Mouse (Mus musculus) testis, adult 2 months (tissue): ENCODE measurements around the gene Mxd3. TPM values are rescaled to one million over a fixed set of nuclear protein-coding genes. Genes with fewer than 3 reads are reported as not detected.

Source experiments
- H3K27ac ChIP-seq: fragments of 200-500 bp; 2 replicates; pipeline ENCODE4 v1.5.1; 2012; ENCODE audit warnings: low read depth, low read length; ENCODE audit not compliant: control insufficient read depth, insufficient read depth
- H3K27me3 ChIP-seq: fragments of 200-500 bp; 2 replicates; pipeline ENCODE4 v1.6.1; 2012; ENCODE audit warnings: mild to moderate bottlenecking, low read length, moderate library complexity; ENCODE audit not compliant: control insufficient read depth, insufficient read depth
- H3K36me3 ChIP-seq: fragments of 200-500 bp; 2 replicates; pipeline ENCODE4 v1.6.1; 2012; ENCODE audit warnings: mild to moderate bottlenecking, low read length; ENCODE audit not compliant: control insufficient read depth, insufficient read depth
- H3K4me1 ChIP-seq: fragments of 200-500 bp; 2 replicates; pipeline ENCODE4 v1.6.1; 2012; ENCODE audit warnings: low read length; ENCODE audit not compliant: control insufficient read depth, insufficient read depth
- H3K4me3 ChIP-seq: fragments of 200-500 bp; 2 replicates; pipeline ENCODE4 v1.5.1; 2012; ENCODE audit warnings: low read depth, mild to moderate bottlenecking, low read length, moderate library complexity, mixed read lengths; ENCODE audit not compliant: control insufficient read depth
- CTCF ChIP-seq: fragments of 200-500 bp; IDR thresholded peaks from 2 replicates; pipeline ENCODE4 v1.5.1; 2012; ENCODE audit warnings: low read depth, mild to moderate bottlenecking, inconsistent platforms, low read length, moderate library complexity; ENCODE audit not compliant: control insufficient read depth, insufficient read depth, insufficient replicate concordance
- POLR2A ChIP-seq: fragments of 200-500 bp; IDR thresholded peaks from 2 replicates; pipeline ENCODE4 v1.6.1; 2012; ENCODE audit warnings: low read depth, mild to moderate bottlenecking, inconsistent platforms, low read length, moderate library complexity; ENCODE audit not compliant: control insufficient read depth
- polyA plus RNA-seq: library from polyadenylated mRNA; depleted of rRNA; stranded (reverse); fragments of >200 nt; gene quantifications from 2 replicates; pipeline ENCODE4 v1.2.3, GENCODE M21; 2012; rRNA removed

Gene Mxd3
- polyA plus RNA-seq = 2.3 and 2.4 TPM in 2 replicates

DNA sequence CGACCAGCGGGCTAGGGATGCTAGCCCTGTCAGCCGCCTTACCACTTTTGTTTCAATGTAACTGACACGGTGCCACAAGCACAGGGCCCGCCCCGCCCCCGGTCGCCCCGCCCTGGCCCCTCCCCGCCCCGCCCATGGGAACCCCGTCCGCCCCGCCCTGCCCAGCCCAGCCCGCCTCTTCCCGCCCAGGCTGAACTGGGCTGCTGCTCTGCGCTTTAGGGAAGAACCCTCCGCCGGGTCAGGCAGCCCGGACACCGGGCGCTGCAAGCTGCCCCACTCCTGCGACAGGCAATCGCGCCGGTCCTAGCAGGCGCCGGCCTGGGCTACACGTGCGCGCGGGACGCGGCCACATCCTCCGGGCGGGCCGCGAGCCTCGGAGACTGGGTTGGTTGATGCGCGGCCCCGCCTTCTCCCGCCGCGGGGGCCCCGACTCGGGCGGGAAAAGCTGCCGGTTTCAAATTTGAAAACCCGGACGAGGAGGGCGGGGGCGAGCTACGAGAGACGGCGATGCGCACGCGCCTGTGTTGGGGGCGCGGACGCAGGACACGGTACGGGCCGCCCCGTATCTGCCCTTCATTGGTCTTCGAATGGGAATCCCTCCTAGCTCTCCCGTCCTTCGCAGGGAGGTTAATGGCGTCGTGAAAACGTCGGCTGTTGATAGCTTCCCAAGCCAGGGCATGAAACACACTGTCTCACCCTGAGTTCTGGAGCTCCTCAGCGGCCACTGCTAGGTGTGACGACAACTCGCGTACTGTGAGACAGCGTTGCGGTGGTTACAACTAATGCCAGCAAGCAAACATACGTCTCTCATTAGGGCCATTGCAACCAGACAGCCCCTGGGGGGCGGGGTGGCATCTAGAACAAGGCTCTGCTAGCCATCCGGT, at the start of gene Mxd3:
Gene Mxd3 (minus strand): TSS at position 141 of the 884 bp plus-strand sequence.
- Histone ChIP-seq H3K27ac (peak within 1 kb of the TSS; percentile 23), H3K4me1 (peaks cover 14% of the 10 kb centered on the region), H3K36me3 (no peaks in the 10 kb centered on the region), H3K4me3 (peak within 1 kb of the TSS; percentile 88), H3K27me3 (no peaks in the 10 kb centered on the region)
- TF ChIP-seq POLR2A (no peak; the same call in 1 of the 2 replicates), CTCF (no peak)

DNA sequence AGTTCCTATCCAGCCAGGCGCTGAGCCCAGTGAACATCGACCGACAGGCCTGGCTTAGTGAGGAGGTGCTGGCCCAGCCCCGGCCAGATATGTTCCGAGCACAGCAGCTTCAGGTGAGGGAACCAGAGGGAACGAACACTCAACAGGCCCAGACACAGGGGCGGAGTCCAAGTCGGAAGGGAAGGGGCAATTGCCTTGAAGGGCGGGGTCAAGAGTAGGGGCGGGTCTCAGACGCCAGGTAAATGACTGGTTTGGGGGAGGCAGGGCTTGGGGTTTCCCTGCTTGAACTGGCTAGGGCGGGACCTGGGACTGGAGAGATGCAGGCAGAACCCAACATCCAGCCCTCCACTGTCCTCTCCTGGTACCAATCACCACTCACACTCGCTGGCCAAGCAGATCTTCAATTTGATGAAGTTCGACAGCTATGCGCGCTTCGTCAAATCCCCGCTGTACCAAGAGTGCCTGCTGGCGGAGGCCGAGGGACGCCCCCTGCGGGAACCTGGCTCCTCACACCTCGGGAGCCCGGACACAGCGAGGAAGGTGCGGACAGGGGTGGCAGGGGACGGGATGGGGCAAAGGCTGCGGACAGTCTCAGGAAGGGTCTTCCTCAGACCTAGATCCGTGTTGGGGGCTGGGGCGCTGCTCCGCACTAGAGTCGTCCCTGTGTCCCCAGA, 49.4 kb upstream of the Mxd3 start:
- Histone ChIP-seq H3K4me3 (no peak overlapping the region; the same call in 1 of the 2 replicates), H3K36me3 (no peaks in the 10 kb centered on the region), H3K27me3 (no peaks in the 10 kb centered on the region), H3K27ac (no peak overlapping the region), H3K4me1 (peaks cover 7% of the 10 kb centered on the region; the same call in 1 of the 2 replicates)
- TF ChIP-seq POLR2A (no peak), CTCF (no peak)

DNA sequence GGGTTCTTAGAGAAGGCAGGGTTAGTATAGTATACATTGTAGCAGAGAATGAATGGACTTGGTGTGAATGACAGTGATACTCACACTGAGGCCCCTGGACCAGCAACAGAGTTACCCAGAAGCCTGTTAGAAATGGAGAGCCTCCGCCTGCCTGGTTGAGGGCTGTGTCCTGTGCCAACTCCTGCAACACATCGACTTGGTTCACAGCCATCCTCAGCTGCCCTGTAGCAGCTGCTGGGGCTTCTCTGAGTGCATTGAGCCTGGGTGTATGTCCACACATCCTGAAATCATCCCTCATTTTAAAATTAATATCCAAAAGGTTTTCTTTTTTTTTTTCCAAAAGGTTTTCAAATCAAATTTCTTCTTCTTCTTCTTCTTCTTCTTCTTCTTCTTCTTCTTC, 46.3 kb upstream of the Mxd3 start:
- H3K27me3 ChIP-seq = no peaks in the 10 kb centered on the region
- no peak overlapping the region for H3K27ac ChIP-seq
- peaks cover 7% of the 10 kb centered on the region; the same call in 1 of the 2 replicates for H3K4me1 ChIP-seq

DNA sequence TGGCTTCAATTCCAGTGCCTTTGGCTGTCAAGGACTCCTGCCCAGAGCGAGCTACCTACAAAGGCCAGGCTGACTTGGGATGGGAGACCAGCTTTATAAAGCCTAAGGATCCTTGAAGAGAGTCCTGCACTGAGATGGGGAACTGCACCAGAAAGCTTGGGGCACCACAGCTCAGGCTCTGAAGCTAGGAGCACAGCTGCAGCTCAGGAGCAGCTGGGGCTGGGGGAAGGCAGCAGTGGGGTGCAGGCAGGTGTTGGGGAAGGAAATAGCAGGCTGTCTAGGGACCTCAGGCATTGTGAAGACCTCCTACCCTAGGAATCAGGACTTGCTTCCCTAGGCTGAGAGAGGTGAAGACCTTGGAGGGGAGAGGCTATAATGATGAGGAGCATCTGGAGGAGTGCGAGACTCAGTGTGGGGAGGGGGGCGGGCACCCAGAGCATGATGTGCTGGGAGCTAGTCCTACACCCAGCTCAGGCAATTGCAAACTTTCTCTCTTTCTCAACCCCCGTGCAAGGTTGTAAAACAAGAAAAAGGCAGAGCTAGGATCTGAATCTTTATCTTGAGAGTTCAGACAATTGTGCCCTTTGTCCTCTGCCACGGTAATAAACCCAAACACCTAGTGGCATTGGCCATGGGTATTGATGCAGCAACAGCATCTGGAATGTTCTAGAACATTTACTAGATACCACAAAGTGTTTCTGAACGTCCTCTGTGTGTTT, 44.7 kb upstream of the Mxd3 start:
- H3K4me1 ChIP-seq = peaks cover 7% of the 10 kb centered on the region; the same call in 1 of the 2 replicates
- H3K36me3 ChIP-seq = no peaks in the 10 kb centered on the region
- TF ChIP-seq CTCF = no peak
- no peak for TF ChIP-seq POLR2A
- no peaks in the 10 kb centered on the region for H3K27me3 ChIP-seq
- H3K4me3 ChIP-seq = no peak overlapping the region
- H3K27ac ChIP-seq = no peak overlapping the region

More for the DNA sequence above, 46.3 kb upstream of the Mxd3 start:
- Histone ChIP-seq H3K36me3 (no peaks in the 10 kb centered on the region), H3K4me3 (no peak overlapping the region)
- no peak for TF ChIP-seq CTCF
- no peak for TF ChIP-seq POLR2A

DNA sequence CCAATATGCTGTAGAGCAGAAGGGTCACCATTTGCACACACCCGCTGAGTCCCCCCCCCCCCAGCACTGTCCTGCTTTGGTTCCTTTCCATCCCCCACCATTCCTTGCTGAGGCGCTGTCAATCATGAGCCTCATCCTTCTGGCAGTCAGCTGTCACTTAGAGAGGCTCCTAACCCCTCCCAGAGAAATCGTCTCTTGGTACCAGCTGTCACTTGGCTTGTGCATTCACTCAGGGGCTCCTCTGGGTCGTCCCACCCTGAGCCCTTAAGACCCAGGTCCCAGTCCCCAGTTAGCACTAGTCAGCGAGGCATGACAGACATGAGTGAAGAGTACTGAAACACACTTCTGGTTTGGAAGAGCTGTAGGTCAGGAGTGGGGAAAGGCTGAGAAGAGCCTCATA, 42.1 kb upstream of the Mxd3 start:
- Histone ChIP-seq H3K4me3 (no peak overlapping the region), H3K27me3 (no peaks in the 10 kb centered on the region), H3K4me1 (no peaks in the 10 kb centered on the region), H3K36me3 (no peaks in the 10 kb centered on the region), H3K27ac (no peak overlapping the region)
- TF ChIP-seq CTCF (no peak), POLR2A (no peak)

DNA sequence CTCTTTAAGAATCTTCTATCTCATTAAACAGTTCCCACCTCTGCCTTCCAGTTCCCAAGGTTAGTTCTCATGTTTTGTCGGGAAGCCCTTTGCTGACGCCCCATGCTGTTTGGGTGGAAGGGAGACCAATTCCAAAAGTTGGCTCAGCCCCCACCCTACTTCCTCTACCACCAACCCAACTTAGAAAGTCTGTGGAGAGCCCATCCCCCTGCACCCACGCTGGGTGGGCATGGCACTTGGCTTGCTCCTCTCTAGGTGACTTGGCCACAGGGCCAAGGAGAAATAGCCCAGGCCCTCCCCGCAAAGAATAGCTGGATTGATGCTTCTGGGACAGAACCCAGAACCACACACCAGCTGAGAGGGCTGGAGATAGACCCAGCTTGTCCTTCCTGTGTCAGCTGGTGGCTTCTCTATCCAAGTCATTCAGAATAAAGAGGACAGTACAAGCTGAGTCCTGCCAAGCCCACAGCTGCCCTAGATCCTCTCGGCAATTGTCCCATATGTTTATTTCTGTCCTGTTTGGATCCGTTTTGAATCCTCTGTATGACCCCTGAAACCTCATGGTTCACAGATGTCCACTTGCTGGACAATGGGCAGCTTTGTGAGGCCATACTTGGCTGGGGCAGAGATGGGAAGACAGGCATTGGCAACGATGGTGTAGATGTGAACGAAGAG, 41.5 kb upstream of the Mxd3 start:
- Histone ChIP-seq H3K4me3 (no peak overlapping the region), H3K36me3 (no peaks in the 10 kb centered on the region), H3K27me3 (no peaks in the 10 kb centered on the region), H3K27ac (no peak overlapping the region), H3K4me1 (no peaks in the 10 kb centered on the region)
- TF ChIP-seq POLR2A = no peak
- no peak for TF ChIP-seq CTCF

DNA sequence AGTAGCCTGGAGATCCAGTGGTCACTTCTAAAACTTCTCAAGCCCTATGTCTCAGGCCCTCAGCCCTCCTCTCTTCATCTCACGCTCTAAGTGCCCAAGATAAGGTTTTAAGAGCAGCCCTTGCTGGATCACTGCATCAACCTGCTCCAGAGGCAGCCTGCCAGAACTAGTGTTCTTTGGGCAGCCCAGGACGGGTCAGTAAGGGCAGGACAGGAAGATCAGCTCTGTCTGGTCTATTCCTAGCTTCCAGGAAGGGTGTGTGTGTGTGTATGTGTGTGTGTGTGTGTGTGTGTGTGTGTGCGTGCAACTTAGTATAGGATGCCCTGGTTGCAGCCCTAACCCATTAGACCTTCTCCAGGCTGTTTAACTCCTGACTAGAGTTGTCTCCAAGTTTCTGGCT, 40.6 kb upstream of the Mxd3 start:
- H3K4me1 ChIP-seq = no peaks in the 10 kb centered on the region
- H3K36me3 ChIP-seq = no peaks in the 10 kb centered on the region
- H3K4me3 ChIP-seq = no peak overlapping the region
- no peak for TF ChIP-seq POLR2A
- no peak overlapping the region for H3K27ac ChIP-seq
- H3K27me3 ChIP-seq = no peaks in the 10 kb centered on the region
